Mouse (Mus musculus) left cerebral cortex, postnatal 36 days (tissue): ENCODE results near the gene Cenpk. TPM values are rescaled to one million over a fixed set of nuclear protein-coding genes. Genes with fewer than 3 reads are reported as not detected.
"Not testable (repeated sequence)": the region's sequence is repeated elsewhere in the genome, so short reads cannot be mapped to it uniquely, and the experiment has no call there.

Source experiments
- DNase-seq, 2 experiments: peaks; one replicate each; pipeline ENCODE4 v3.0.0; 2021 to 2022; ENCODE audit warnings: low spot score in 2 of 2, mixed read lengths in 1 of 2
- intact Hi-C: fragments of 180-260 bp; cut with DNase I; formaldehyde crosslinking; loops from one replicate; pipeline ENCODE4 v1.15.1; 2025
- total RNA-seq, 2 experiments: library from RNA; stranded (reverse); gene quantifications; 2 replicates each; pipeline ENCODE4 v1.2.3; 2021

The Cenpk gene
- total RNA-seq = 1 to 10 TPM; 1.0 to 1.2 TPM

GRCm38 (mm10) chr13:104228384-104229066 lies at the start of gene Cenpk, which contains the start of gene Ppwd1:
Gene Cenpk, plus strand, starts transcription at chr13:104228611.
Gene Ppwd1, minus strand, starts transcription at chr13:104228843.
- intact Hi-C loops = loop anchor here (10.0 kb wide), 1 partner anchor 556 kb away; no protein-coding TSS in a partner anchor
- peak; percentile 97 for DNase-seq

- intact Hi-C loops = no loop called here
- DNase-seq = peak; percentile 97
Measured at GRCm38 (mm10) chr13:104178650-104179121, 49.7 kb upstream of the Cenpk start, which contains the start of gene Trim23. Gene Trim23, plus strand, starts transcription at chr13:104178797.

- intact Hi-C loops = no loop called here
Measured at GRCm38 (mm10) chr13:104179176-104179888, 49.1 kb upstream of the Cenpk start.

GRCm38 (mm10) chr13:104187357-104187756 lies 41.1 kb upstream of the Cenpk start:
- DNase-seq = no peak
- intact Hi-C loops = no loop called here

More at GRCm38 (mm10) chr13:104179176-104179888, 49.1 kb upstream of the Cenpk start:
- DNase-seq = no peak

GRCm38 (mm10) chr13:104195891-104196290 lies 32.5 kb upstream of the Cenpk start:
- intact Hi-C loops, DNase-seq: not testable (repeated sequence)

GRCm38 (mm10) chr13:104204313-104204712 lies 24.1 kb upstream of the Cenpk start:
- no peak for DNase-seq
- intact Hi-C loops = no loop called here

- no peak for DNase-seq
- intact Hi-C loops = loop anchor here (10.0 kb wide), 1 partner anchor 557 kb away; no protein-coding TSS in a partner anchor
Measured at GRCm38 (mm10) chr13:104227478-104227877, 933 bp upstream of the Cenpk start.

GRCm38 (mm10) chr13:104229181-104229580 lies 770 bp downstream of the Cenpk start:
- intact Hi-C loops = loop anchor here (10.0 kb wide), 1 partner anchor 556 kb away; no protein-coding TSS in a partner anchor
- DNase-seq = no peak

- no peak for DNase-seq
- intact Hi-C loops = no loop called here
Measured at GRCm38 (mm10) chr13:104258997-104259396, 30.6 kb downstream of the Cenpk start.

GRCm38 (mm10) chr13:104285031-104285431 lies 56.6 kb downstream of the Cenpk start:
- intact Hi-C loops = loop anchor here (2.0 to 10.0 kb wide), 3 partner anchors 232 to 770 kb away; partner anchors contain the start of gene Rgs7bp
- DNase-seq = peak in 1 of 2 experiments; percentile 27

GRCm38 (mm10) chr13:104285737-104286311 lies 57.4 kb downstream of the Cenpk start:
- intact Hi-C loops = loop anchor here (1.0 to 10.0 kb wide), 4 partner anchors 231 to 769 kb away; partner anchors contain the start of gene Rgs7bp
- DNase-seq = peak in 1 of 2 experiments; percentile 22

- no peak for DNase-seq
- intact Hi-C loops = loop anchor here (1.0 to 10.0 kb wide), 3 partner anchors 231 to 768 kb away; partner anchors contain the start of gene Rgs7bp
Measured at GRCm38 (mm10) chr13:104286336-104286735, 57.9 kb downstream of the Cenpk start.

GRCm38 (mm10) chr13:104286897-104287309 lies 58.5 kb downstream of the Cenpk start:
- peak; percentile 82 to 87 for DNase-seq

GRCm38 (mm10) chr13:104287366-104288225 lies 59.2 kb downstream of the Cenpk start, which contains the start of gene Adamts6:
Gene Adamts6, plus strand, starts transcription at chr13:104287835.
- intact Hi-C loops = loop anchor here (5.0 to 10.0 kb wide), 2 partner anchors 230 to 767 kb away; partner anchors contain the start of gene Rgs7bp

More at GRCm38 (mm10) chr13:104286897-104287309, 58.5 kb downstream of the Cenpk start:
- intact Hi-C loops = loop anchor here (1.0 to 10.0 kb wide), 3 partner anchors 230 to 768 kb away; partner anchors contain the start of gene Rgs7bp

GRCm38 (mm10) chr13:104288226-104288859 lies 59.9 kb downstream of the Cenpk start:
- DNase-seq = peak in 1 of 2 experiments; percentile 21
- intact Hi-C loops = loop anchor here (5.0 to 10.0 kb wide), 2 partner anchors 229 to 766 kb away; partner anchors contain the start of gene Rgs7bp

More at GRCm38 (mm10) chr13:104287366-104288225, 59.2 kb downstream of the Cenpk start, which contains the start of gene Adamts6:
- DNase-seq = no peak

GRCm38 (mm10) chr13:104289176-104289575 lies 60.8 kb downstream of the Cenpk start:
- no peak for DNase-seq
- intact Hi-C loops = loop anchor here (5.0 to 10.0 kb wide), 2 partner anchors 228 to 766 kb away; partner anchors contain the start of gene Rgs7bp

GRCm38 (mm10) chr13:104295472-104295871 lies 67.1 kb downstream of the Cenpk start:
- DNase-seq = no peak
- intact Hi-C loops = no loop called here
